Mouse (Mus musculus) B cell, adult 2 months (primary cell): ENCODE measurements around the gene Dtx2.

Source experiments
- DNase-seq, 2 experiments: peaks; one replicate each; pipeline ENCODE4 v3.0.0; 2022

Gene Dtx2

GRCm38 (mm10) chr5:136069411-136069810 lies 74.8 kb downstream of the Dtx2 start:
- DNase-seq: no peak

GRCm38 (mm10) chr5:136073051-136073450 lies 78.5 kb downstream of the Dtx2 start:
- no peak for DNase-seq

- DNase-seq: no peak
These were observed 78.9 kb downstream of the Dtx2 start for GRCm38 (mm10) chr5:136073526-136073925.

GRCm38 (mm10) chr5:136075076-136075475 lies 80.5 kb downstream of the Dtx2 start:
- DNase-seq: no peak

- DNase-seq: no peak
These were observed 81.7 kb downstream of the Dtx2 start for GRCm38 (mm10) chr5:136076284-136076683.

- no peak for DNase-seq
These were observed 82.5 kb downstream of the Dtx2 start for GRCm38 (mm10) chr5:136077001-136077550.

GRCm38 (mm10) chr5:136078136-136078535 lies 83.5 kb downstream of the Dtx2 start:
- DNase-seq: no peak

- peak; percentile 32 to 40 for DNase-seq
These were observed 87.7 kb downstream of the Dtx2 start for GRCm38 (mm10) chr5:136082345-136082744.
